Mouse (Mus musculus): Measurements from ENCODE around the gene Parp11.

DNA sequence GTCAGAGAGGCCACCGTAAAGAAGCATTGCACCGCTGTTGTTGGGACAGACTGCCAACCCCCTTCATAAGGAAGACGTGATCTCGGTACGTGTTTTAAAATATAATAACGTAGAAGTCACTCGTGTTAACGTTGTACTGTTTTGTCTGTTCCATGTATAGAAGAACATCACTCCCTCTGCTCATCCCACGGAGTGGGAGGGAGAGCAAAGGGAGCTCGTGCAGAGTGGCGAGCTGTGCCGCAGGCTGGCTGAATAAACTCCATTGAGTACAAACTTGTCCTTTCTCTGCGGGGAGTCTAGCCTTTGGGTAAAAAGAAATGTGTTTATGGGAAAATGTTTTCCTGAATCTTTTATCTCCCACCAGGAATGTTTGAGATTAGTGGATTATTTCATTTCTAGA lies 47.1 kb downstream of the Parp11 start:
- TF ChIP-seq CTCF (IDR thresholded peaks at IDR 0.05) = no peak
- TF ChIP-seq EP300 (IDR thresholded peaks at IDR 0.05) = no peak

Data from lung, postnatal 0 days (tissue).